Mouse (Mus musculus) thymus, adult 2 months (tissue): ENCODE measurements around the gene Tmem223. TPM values are rescaled to one million over a fixed set of nuclear protein-coding genes. Genes with fewer than 3 reads are reported as not detected.

ENCODE experiments used
- DNase-seq: peaks from one replicate; pipeline ENCODE4 v3.0.0; 2021
- H3K27ac ChIP-seq: fragments of 200-500 bp; 2 replicates; pipeline ENCODE4 v1.5.1; 2012; ENCODE audit warnings: low read length, control low read depth; ENCODE audit not compliant: control insufficient read depth, insufficient read depth
- H3K27me3 ChIP-seq: fragments of 200-500 bp; 2 replicates; pipeline ENCODE4 v1.6.1; 2012; ENCODE audit warnings: mild to moderate bottlenecking, low read length, moderate library complexity, mixed read lengths; ENCODE audit not compliant: control insufficient read depth, insufficient read depth
- H3K36me3 ChIP-seq: fragments of 200-500 bp; 2 replicates; pipeline ENCODE4 v1.6.1; 2012; ENCODE audit warnings: mild to moderate bottlenecking, low read length, moderate library complexity; ENCODE audit not compliant: control insufficient read depth, insufficient read depth
- H3K4me1 ChIP-seq: fragments of 200-500 bp; replicated peaks from 2 replicates; pipeline ENCODE4 v1.6.1; 2012; ENCODE audit warnings: low read length; ENCODE audit not compliant: control insufficient read depth, insufficient read depth
- H3K4me3 ChIP-seq: fragments of 200-500 bp; 2 replicates; pipeline ENCODE4 v1.5.1; 2012; ENCODE audit warnings: mild to moderate bottlenecking, low read length, control low read depth, moderate library complexity; ENCODE audit not compliant: control insufficient read depth, insufficient read depth
- CTCF ChIP-seq: fragments of 200-500 bp; IDR thresholded peaks from 2 replicates; pipeline ENCODE4 v1.5.1; 2012; ENCODE audit warnings: mild to moderate bottlenecking, control low read depth, low read length, moderate library complexity, borderline replicate concordance; ENCODE audit not compliant: control insufficient read depth, poor library complexity, insufficient read depth; ENCODE audit errors: extremely low read depth
- POLR2A ChIP-seq: fragments of 200-500 bp; IDR thresholded peaks from 2 replicates; pipeline ENCODE4 v1.6.1; 2012; ENCODE audit warnings: mild to moderate bottlenecking, low read length, control low read depth, moderate library complexity; ENCODE audit not compliant: control insufficient read depth, poor library complexity, insufficient read depth; ENCODE audit errors: extremely low read depth
- WGBS: fragments of 180-500 bp; shearing (Covaris S2); methylation state at CpG from one replicate; pipeline ENCODE4 v1.1.7; 2018; 5-methylcytosine and 5-hydroxymethylcytosine counted together
- polyA plus RNA-seq: library from polyadenylated mRNA; depleted of rRNA; stranded (reverse); fragments of >200 nt; gene quantifications from 2 replicates; pipeline ENCODE4 v1.2.3, GENCODE M21; 2012

Gene Tmem223
- polyA plus RNA-seq, 1 experiment = 363 TPM

GRCm38 (mm10) chr19:8802130-8802821, 31.5 kb downstream of the Tmem223 start, which contains the start of gene Zbtb3:
TSS of gene Zbtb3 (plus strand) at chr19:8802555.
- Histone ChIP-seq H3K27me3 (no peaks in the 10 kb centered on the region), H3K36me3 (0 out of 2 replicates have a peak, but pooled peaks cover 6% of the 10 kb centered on the region), H3K4me1 (peaks cover 19% of the 10 kb centered on the region; the same call in 1 of the 2 replicates), H3K4me3 (peak within 1 kb of the TSS; percentile 77), H3K27ac (peak within 1 kb of the TSS; percentile 28; the same call in 1 of the 2 replicates)
- TF ChIP-seq POLR2A (peak; percentile 59; the same call in 1 of the 2 replicates), CTCF (no peak)
- under 1% methylated on average over 30 of the region's 30 CpGs for WGBS
- DNase-seq = peak; percentile 92

GRCm38 (mm10) chr19:8803204-8803780, 32.5 kb downstream of the Tmem223 start:
- H3K27ac ChIP-seq = no peak overlapping the region
- DNase-seq = no peak
- peaks cover 15% of the 10 kb centered on the region; the same call in 1 of the 2 replicates for H3K4me1 ChIP-seq
- H3K4me3 ChIP-seq = no peak overlapping the region
- H3K27me3 ChIP-seq = no peaks in the 10 kb centered on the region
- 86% methylated on average over 9 of the region's 9 CpGs for WGBS
- peaks cover 11% of the 10 kb centered on the region; the same call in 1 of the 2 replicates for H3K36me3 ChIP-seq
- no peak for TF ChIP-seq POLR2A
- no peak for TF ChIP-seq CTCF

- no peaks in the 10 kb centered on the region for H3K27me3 ChIP-seq
- peaks cover 13% of the 10 kb centered on the region; the same call in 1 of the 2 replicates for H3K4me1 ChIP-seq
- WGBS = 80% methylated on average over 11 of the region's 11 CpGs
- no peak for DNase-seq
- peaks cover 16% of the 10 kb centered on the region; the same call in 1 of the 2 replicates for H3K36me3 ChIP-seq
- TF ChIP-seq POLR2A (no peak), CTCF (no peak)
- H3K4me3 ChIP-seq = no peak overlapping the region
- no peak overlapping the region for H3K27ac ChIP-seq
Observed at GRCm38 (mm10) chr19:8803879-8804660, 33.3 kb downstream of the Tmem223 start.

GRCm38 (mm10) chr19:8806810-8807209, 36.0 kb downstream of the Tmem223 start:
- DNase-seq = no peak
- WGBS = 89% methylated on average over 5 of the region's 5 CpGs
- Histone ChIP-seq H3K4me1 (peaks cover 13% of the 10 kb centered on the region; the same call in 1 of the 2 replicates), H3K4me3 (no peak overlapping the region), H3K27ac (no peak overlapping the region), H3K36me3 (peaks cover 36% of the 10 kb centered on the region), H3K27me3 (no peaks in the 10 kb centered on the region)
- no peak for TF ChIP-seq POLR2A
- no peak for TF ChIP-seq CTCF

- TF ChIP-seq CTCF (no peak), POLR2A (no peak)
- H3K27ac ChIP-seq = no peak overlapping the region
- no peak overlapping the region for H3K4me3 ChIP-seq
- H3K36me3 ChIP-seq = peaks cover 29% of the 10 kb centered on the region
- DNase-seq = no peak
- 91% methylated on average over 11 of the region's 11 CpGs for WGBS
- no peaks in the 10 kb centered on the region for H3K27me3 ChIP-seq
- peaks cover 6% of the 10 kb centered on the region for H3K4me1 ChIP-seq
Observed at GRCm38 (mm10) chr19:8815812-8816211, 45.0 kb downstream of the Tmem223 start.

- WGBS = 84% methylated on average over 3 of the region's 3 CpGs
- peaks cover 6% of the 10 kb centered on the region for H3K4me1 ChIP-seq
- no peak for TF ChIP-seq POLR2A
- no peak for TF ChIP-seq CTCF
- no peak for DNase-seq
- no peaks in the 10 kb centered on the region for H3K27me3 ChIP-seq
- H3K36me3 ChIP-seq = peaks cover 20% of the 10 kb centered on the region
- H3K4me3 ChIP-seq = no peak overlapping the region
- H3K27ac ChIP-seq = no peak overlapping the region
Observed at GRCm38 (mm10) chr19:8817001-8817400, 46.2 kb downstream of the Tmem223 start.
